Mouse (Mus musculus) heart, adult 2 months (tissue): ENCODE data around the gene Hfe. TPM values are rescaled to one million over a fixed set of nuclear protein-coding genes. Genes with fewer than 3 reads are reported as not detected.
"Not testable (repeated sequence)": the region's sequence is repeated elsewhere in the genome, so short reads cannot be mapped to it uniquely, and the experiment has no call there.

Experiments
- DNase-seq, 2 experiments: peaks; one replicate each; pipeline ENCODE4 v3.0.0; 2021
- H3K27ac ChIP-seq: fragments of 200-600 bp; 2 replicates; pipeline ENCODE4 v1.8.1; 2022
- H3K27me3 ChIP-seq: fragments of 200-500 bp; 2 replicates; pipeline ENCODE4 v1.6.1; 2012; ENCODE audit warnings: mild to moderate bottlenecking, low read length, inconsistent platforms, mixed read lengths; ENCODE audit not compliant: control insufficient read depth, insufficient read depth
- H3K36me3 ChIP-seq: fragments of 200-500 bp; 2 replicates; pipeline ENCODE4 v1.6.1; 2012; ENCODE audit warnings: low read length, inconsistent platforms; ENCODE audit not compliant: control insufficient read depth, insufficient read depth
- H3K4me1 ChIP-seq: fragments of 200-500 bp; 2 replicates; pipeline ENCODE4 v1.6.1; 2011; ENCODE audit warnings: low read length; ENCODE audit not compliant: control insufficient read depth, insufficient read depth
- H3K4me3 ChIP-seq: fragments of 200-600 bp; 2 replicates; pipeline ENCODE4 v1.8.1; 2022
- H3K79me2 ChIP-seq: fragments of 200-500 bp; replicated peaks from 2 replicates; pipeline ENCODE4 v1.6.1; 2012; ENCODE audit warnings: mild to moderate bottlenecking, inconsistent platforms, low read length, moderate library complexity, mixed read lengths; ENCODE audit not compliant: control insufficient read depth, insufficient read depth
- H3K9ac ChIP-seq: fragments of 200-500 bp; 2 replicates; pipeline ENCODE4 v1.6.1; 2012; ENCODE audit warnings: low read depth, mild to moderate bottlenecking, control low read depth, inconsistent platforms, low read length, mixed read lengths
- CTCF ChIP-seq: fragments of 200-600 bp; IDR thresholded peaks from 2 replicates; pipeline ENCODE4 v1.8.1; 2022; ENCODE audit warnings: antibody characterized with exemption, mild to moderate bottlenecking, moderate library complexity
- EP300 ChIP-seq: fragments of 200-500 bp; IDR thresholded peaks from 2 replicates; pipeline ENCODE4 v1.6.1; 2011; ENCODE audit warnings: low read depth, low read length, control low read depth; ENCODE audit not compliant: insufficient read depth
- POLR2A ChIP-seq: fragments of 200-500 bp; IDR thresholded peaks from 2 replicates; pipeline ENCODE4 v1.6.1; 2011; ENCODE audit warnings: mild to moderate bottlenecking, low read depth, low read length, control low read depth; ENCODE audit not compliant: insufficient read depth
- WGBS: fragments of 180-500 bp; shearing (Covaris S2); methylation state at CpG from one replicate; pipeline ENCODE4 v1.1.7; 2018; 5-methylcytosine and 5-hydroxymethylcytosine counted together
- intact Hi-C: fragments of 180-260 bp; cut with DNase I; formaldehyde crosslinking; loops from one replicate; pipeline ENCODE4 v1.15.1; 2025
- polyA plus RNA-seq: library from polyadenylated mRNA; depleted of rRNA; stranded (reverse); fragments of >200 nt; gene quantifications from 2 replicates; pipeline ENCODE4 v1.2.3, GENCODE M21; 2012
- total RNA-seq, 2 experiments: library from RNA; stranded (reverse); gene quantifications; 2 replicates each; pipeline ENCODE4 v1.2.3; 2021

The Hfe gene
- total and polyA plus RNA-seq, 3 experiments: 16.8 to 62.8 (median 58.9) TPM

DNA sequence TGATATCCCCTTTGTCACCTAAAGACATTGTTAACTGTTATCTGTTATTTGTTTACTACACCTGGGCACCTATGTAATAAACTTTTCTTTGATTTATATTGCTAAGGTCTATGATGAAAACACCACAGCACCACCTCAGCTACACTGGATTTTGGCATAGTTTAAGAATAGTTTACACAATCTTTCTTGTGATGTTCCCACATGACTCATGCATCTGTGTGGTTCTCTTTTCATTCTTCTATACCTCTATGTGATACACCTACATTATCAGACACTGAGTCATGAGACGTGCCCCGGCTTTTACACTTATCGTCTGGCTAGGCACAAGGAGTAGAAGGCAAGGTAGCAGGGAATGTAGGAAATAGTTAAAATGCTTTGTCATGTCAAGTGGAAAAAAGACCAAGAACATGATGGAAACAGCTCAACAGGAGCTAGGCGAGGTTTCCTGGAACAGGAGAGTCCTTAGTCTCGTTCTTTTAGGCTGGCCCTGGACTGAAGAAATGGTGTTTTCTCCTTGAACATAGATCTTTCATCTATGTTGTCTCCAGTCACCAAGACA, 39.0 kb upstream of the Hfe start:
- Histone ChIP-seq H3K4me3 (no peak overlapping the region), H3K27me3 (no peaks in the 10 kb centered on the region), H3K4me1 (peaks cover 3% of the 10 kb centered on the region), H3K27ac (no peak overlapping the region), H3K9ac (no peak overlapping the region), H3K36me3 (no peaks in the 10 kb centered on the region), H3K79me2 (no peaks in the 10 kb centered on the region)
- DNase-seq: no peak
- intact Hi-C loops: loop anchor here (5.0 kb wide), 2 partner anchors 127 to 1707 kb away; partner anchors contain the start of genes Hist1h1e, Hist1h2ag, Hist1h2be and Hist1h2bj
- 85% methylated on average over 5 of the region's 5 CpGs for WGBS
- TF ChIP-seq EP300 (no peak), CTCF (no peak), POLR2A (no peak)

DNA sequence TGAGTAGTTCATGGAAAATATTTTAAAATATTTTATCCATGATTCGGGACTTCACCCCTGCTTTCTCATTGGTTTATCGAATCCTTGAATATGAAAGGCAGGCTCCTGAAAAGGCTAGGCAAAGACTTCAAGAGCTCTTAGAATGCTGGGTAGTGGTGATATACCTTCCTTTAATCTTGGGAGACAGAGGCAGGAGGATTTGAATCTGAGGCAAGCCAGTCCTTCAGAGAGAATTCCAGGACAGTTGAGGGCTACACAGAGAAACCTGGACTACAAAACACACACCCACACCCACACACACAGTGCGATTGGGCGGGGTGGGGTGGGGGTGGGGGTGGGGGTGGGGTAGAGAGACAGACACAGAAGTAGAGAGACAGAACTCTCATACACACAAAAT, 37.2 kb upstream of the Hfe start:
- intact Hi-C loops: loop anchor here (5.0 kb wide), 2 partner anchors 126 to 1706 kb away; partner anchors contain the start of genes Hist1h1e, Hist1h2ag, Hist1h2be and Hist1h2bj
- H3K4me1 ChIP-seq: peaks cover 3% of the 10 kb centered on the region
- H3K79me2 ChIP-seq: no peaks in the 10 kb centered on the region
- no peaks in the 10 kb centered on the region for H3K27me3 ChIP-seq
- DNase-seq: no peak
- H3K9ac ChIP-seq: no peak overlapping the region
- no peak for TF ChIP-seq POLR2A
- no peak for TF ChIP-seq CTCF
- no peak for TF ChIP-seq EP300
- no peak overlapping the region for H3K27ac ChIP-seq
- no peak overlapping the region for H3K4me3 ChIP-seq
- WGBS: 18% methylated on average over 4 of the region's 4 CpGs
- H3K36me3 ChIP-seq: peaks cover 2% of the 10 kb centered on the region; the same call in 1 of the 2 replicates

DNA sequence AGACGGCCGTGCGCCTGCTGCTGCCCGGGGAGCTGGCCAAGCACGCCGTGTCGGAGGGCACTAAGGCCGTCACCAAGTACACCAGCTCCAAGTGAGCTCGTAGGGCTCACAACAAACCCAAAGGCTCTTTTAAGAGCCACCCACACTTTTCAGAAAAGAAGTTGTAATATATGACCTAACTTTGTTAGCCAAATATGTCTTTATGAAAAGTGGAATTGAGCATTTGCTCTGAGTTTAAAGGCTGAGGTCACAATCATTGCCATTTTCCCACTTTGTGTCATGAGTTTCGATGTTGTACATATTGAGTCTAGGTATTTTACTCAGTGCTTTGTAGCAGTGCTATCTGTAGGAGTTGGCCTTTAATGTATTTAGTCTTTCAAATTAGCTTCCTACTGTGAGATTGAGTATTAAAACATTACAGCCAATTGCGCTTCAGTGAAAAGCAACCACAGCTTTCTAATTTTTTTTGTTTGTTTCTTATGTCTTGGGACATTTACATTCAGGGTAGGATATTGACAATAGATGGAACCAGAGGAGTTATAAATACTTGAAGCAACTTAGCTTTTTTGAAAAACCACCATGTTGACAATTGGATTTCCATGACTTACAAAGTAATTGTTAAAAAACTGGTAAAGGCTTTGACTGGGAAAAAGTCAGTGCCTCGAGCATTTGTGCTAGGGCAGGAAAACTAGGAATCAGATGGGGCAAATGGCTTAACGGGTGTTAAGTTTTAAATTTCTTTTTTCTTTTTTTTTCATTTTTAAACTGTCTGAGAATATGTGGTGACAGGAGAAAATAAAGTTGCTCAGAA, 36.6 kb upstream of the Hfe start:
- intact Hi-C loops: loop anchor here (5.0 kb wide), 2 partner anchors 125 to 1705 kb away; partner anchors contain the start of genes Hist1h1e, Hist1h2ag, Hist1h2be and Hist1h2bj
- Histone ChIP-seq H3K27ac (peak overlapping the region; percentile 12; the same call in 1 of the 2 replicates), H3K4me1 (peaks cover 3% of the 10 kb centered on the region), H3K79me2 (no peaks in the 10 kb centered on the region), H3K9ac (peak overlapping the region; percentile 40; the same call in 1 of the 2 replicates), H3K4me3 (no peak overlapping the region), H3K27me3 (no peaks in the 10 kb centered on the region), H3K36me3 (peaks cover 3% of the 10 kb centered on the region)
- 14% methylated on average over 13 of the region's 13 CpGs for WGBS
- no peak for DNase-seq
- TF ChIP-seq EP300: no peak
- no peak for TF ChIP-seq CTCF
- TF ChIP-seq POLR2A: no peak

DNA sequence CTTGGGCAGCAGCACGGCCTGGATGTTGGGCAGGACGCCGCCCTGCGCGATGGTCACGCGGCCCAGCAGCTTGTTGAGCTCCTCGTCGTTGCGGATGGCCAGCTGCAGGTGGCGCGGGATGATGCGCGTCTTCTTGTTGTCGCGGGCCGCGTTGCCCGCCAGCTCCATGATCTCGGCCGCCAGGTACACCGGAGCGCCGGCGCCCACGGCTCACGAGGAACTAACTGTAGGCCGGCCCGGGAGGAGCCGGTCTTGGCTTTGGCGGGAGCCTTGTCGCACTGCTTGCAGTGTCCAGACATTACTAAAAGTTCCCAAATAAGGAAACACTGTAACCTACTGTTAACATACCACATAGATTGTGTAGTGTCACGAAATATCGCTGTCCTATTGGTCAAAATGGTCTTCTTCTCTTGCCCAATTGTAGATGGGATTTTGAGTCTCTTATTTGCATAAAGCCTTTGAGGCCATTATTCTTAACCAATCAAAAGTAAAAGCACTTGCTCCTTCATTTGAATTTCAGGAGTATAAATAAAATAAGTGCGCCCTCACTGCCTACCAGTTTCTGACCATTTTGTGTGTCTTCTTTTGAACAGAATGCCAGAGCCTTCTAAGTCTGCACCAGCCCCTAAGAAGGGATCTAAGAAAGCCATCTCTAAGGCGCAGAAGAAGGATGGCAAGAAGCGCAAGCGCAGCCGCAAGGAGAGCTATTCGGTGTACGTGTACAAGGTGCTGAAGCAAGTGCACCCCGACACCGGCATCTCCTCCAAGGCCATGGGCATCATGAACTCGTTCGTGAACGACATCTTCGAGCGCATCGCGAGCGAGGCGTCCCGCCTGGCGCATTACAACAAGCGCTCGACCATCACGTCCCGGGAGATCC, 35.8 kb upstream of the Hfe start, which contains the start of gene Hist1h2bb:
TSS of gene Hist1h2bb (plus strand) at position 534 of the 880 bp plus-strand sequence.
- not testable (repeated sequence) for H3K4me1 ChIP-seq, H3K27me3 ChIP-seq, H3K79me2 ChIP-seq
- intact Hi-C loops: loop anchor here (5.0 kb wide), 2 partner anchors 124 to 1704 kb away; partner anchors contain the start of genes Hist1h1e, Hist1h2ag, Hist1h2be and Hist1h2bj
- DNase-seq: peak; percentile 81 to 85
- Histone ChIP-seq H3K9ac (peak within 1 kb of the TSS; percentile 92), H3K36me3 (peaks cover 10% of the 10 kb centered on the region), H3K27ac (peak within 1 kb of the TSS; percentile 94), H3K4me3 (peak within 1 kb of the TSS; percentile 56)
- WGBS: under 1% methylated on average over 52 of the region's 58 CpGs
- TF ChIP-seq EP300: 0 out of 2 replicates have a peak, but pooled peaks have one; percentile 8
- TF ChIP-seq CTCF: peak; percentile 42
- peak; percentile 69 for TF ChIP-seq POLR2A
